Mouse (Mus musculus): Measurements from ENCODE around the gene Tada2b.

Tada2b gene

GRCm38 (mm10) chr5:36484171-36484990 lies at the start of gene Tada2b, which contains the start of gene Ccdc96:
Gene Tada2b, minus strand, starts transcription at chr5:36484285.
Gene Ccdc96, plus strand, starts transcription at chr5:36484588.
- DNase-seq: peak; percentile 97

DNA sequence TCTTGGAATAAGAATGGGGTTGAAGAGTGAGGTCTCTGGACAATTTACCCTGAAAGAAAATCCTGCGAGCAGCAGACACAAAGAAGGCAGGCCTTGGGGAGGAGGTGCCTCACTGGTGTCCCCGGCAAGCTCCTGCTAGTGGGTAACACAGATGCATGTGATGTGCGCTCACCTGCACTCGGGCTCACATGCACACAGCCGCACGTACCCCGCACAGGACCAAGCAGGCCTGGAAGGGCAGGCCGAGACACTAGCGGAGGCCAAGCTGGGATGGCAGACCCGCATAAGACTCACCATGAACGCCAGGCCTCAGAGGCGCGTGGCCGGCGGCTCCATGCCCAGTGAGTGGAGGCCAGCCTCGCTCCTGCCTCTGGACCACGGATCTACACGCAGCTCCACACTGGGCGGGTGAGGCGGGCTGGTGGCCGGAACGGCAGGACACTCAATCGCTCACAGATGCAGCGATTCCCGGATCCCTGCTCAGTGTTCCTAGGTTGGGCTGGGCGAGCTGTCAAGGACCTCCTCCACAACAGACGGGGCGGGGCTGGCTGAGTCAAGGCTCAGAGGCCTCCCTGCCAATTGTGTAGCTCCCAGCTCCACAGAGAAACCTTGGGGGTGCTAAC lies 46.2 kb upstream of the Tada2b start:
- peak; percentile 92 for DNase-seq

DNA sequence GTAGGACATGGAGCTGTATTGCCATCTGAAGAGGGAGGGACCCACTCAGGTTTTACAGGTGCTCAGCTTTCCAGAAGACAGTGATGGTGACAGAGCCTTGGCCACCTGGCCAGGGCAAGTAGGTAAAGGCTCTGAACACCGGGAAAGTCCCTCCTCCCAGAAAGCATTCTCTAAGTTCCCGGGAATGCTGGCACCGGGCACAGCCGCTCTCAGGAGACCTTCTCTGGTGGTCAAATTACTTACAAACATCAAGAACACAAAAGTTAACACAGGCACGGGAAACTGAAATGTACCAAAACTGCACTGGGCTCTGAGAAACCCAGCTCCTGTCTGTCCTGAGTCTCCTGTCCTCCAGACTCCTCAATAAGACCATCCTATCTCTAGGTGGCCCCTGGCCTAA lies 45.6 kb upstream of the Tada2b start:
- no peak for DNase-seq

DNA sequence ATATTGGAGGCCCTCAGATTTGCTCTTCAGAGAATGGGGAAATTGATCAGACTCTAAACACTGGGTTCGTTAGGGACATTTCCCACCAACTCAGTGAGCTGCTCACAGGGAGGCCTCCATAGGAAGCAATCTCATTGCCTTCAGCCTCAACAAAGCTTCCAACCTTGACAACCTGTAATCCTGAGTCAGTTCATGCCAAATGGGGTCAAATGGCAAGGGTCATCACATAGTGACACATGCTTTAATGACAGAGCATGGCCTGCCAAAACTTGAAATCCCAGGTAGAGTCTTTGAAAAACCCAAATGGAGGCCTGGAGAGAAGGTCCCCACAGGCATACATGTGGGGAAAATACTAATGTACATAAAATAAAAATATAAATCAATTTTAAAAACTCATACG lies 42.8 kb upstream of the Tada2b start:
- DNase-seq: no peak

GRCm38 (mm10) chr5:36526274-36526673 lies 42.2 kb upstream of the Tada2b start:
- no peak for DNase-seq

GRCm38 (mm10) chr5:36525216-36525615 lies 41.1 kb upstream of the Tada2b start:
- DNase-seq: no peak

- DNase-seq: no peak
These were observed 39.2 kb upstream of the Tada2b start for GRCm38 (mm10) chr5:36523219-36523703.

DNA sequence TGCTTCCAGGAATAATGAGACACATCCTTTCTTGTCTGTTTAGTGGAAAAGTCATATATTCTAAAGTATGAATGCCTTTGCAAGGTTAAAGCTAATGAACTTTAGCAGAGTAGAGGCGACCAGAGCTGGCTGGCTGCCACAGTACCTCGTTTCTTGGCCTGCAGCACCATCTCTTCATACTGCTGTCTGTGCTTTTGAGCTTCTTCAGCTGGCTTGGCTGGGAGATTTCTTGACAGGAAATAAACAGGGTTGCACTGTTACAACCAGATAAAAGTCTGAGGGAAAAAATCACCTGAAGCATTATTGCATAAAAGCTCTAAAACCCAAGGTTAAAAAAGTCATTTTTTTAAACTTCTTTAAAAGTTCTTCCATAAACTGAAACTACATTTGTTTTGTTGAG lies 38.7 kb upstream of the Tada2b start:
- no peak for DNase-seq

- DNase-seq: no peak
These were observed 35.7 kb upstream of the Tada2b start for GRCm38 (mm10) chr5:36519751-36520150.

DNA sequence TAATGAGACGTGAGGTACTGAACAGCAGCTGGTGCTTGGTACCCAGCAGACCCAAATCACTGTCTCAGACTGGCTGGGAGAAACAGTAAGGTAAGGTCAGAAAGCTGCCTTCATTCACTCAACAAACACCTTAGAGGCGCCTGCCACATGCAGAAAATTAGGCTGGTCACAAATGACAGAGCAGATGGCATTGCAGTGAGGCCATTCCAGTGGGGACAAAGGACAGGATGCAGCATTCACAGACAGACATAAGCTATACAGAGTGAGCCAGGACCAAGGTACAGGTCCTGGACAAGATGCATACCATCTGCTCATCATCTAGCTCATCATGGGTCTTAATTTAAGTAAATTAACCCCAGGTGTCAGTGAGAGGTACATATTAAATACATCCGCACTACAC lies 33.5 kb upstream of the Tada2b start:
- no peak for DNase-seq

GRCm38 (mm10) chr5:36515558-36515957 lies 31.5 kb upstream of the Tada2b start:
- DNase-seq: no peak

GRCm38 (mm10) chr5:36515126-36515525 lies 31.0 kb upstream of the Tada2b start:
- no peak for DNase-seq

DNA sequence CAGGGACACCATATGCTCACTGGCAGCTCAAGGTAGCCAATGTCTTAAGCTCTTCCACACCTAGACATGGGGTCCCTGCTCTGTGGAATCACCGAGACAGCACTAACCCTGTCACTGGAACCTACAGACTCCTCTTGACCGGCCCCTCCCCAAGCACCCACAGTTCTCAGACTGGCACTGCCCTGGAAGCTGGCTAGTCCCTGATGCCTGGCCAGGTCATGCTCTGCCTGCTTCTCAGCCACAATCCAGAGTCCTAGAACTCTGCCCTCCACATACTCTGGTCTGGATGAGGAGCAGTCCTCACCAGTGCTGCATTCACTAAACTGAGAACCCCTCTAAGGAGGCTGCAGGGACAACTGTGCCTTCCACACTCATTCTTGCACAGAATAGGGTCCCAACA lies 26.9 kb upstream of the Tada2b start:
- no peak for DNase-seq

DNA sequence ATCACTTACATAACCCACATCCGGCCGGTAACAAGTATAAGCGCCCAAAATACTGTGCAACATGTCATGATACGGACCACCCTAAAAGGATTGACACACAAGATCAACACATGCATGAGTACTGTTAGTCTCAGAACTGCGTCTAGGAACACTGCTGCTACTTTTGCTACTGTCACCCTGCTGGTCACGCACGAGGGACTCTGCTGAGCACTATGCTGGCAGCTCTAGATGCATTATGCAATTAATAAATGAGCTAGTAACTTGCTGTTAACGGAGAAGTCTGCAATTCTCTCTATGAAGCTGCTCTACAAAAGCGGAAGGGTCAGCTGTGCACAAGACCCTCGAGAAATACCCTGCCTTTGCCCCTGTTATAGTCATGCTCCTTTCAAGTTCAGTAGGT lies 24.3 kb upstream of the Tada2b start:
- no peak for DNase-seq

DNA sequence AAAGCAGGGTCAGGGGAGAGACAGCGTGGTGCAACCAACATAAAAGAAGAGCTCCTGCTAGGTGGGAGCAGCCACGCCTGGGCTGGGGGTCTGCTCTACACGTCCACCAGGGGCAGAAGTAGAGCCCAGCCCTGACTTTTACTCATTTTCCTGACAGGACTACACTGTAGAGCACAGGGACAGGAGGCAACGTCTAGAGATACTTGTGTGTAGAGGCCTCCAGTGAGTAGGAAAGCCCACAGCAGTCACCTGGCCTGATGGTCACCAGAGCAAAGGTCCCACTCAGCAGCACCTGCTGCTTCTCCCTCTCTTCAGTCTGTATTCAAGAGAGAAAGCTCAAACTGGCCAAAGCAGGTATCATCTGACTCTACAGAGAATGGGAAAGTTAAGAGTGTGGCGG lies 21.6 kb upstream of the Tada2b start:
- no peak for DNase-seq

DNA sequence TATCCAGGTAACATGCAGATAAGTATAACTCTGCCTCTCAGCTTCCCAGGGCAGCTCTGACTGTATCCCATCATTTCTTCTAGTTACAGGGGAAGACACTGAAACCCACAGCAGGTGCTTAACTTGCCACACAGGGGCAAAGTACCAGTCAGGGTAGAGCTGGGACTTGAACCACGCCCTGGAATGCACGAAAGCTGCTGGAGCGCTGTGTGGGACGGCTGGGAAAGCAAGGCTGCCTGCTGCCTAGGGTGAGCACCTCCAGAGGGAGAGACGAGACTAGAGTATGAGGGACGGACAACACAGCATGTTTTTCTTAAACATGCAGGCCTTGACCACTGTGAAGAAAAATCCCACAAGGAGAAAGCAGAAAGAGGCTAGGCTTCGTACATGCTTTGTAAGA lies 21.1 kb upstream of the Tada2b start:
- no peak for DNase-seq

DNA sequence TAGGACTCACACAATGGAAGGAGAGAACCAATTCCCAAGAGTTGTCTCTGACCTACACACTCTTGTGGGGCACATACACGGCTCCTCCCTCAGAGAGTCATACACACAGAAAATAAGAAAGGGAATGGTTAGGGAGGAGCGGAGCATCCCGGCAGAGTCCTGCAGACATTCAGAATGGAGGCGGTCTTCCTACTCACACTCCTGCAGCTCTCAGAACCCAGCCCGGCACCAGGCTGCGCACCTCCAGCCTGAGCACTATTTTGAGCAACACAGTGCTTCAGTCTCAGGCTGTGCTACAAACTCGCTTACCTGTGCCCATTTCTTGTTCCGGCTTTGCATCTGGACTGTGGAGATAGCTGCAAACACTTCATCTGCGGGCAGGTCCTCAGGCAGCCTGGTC lies 10.6 kb upstream of the Tada2b start:
- no peak for DNase-seq

DNA sequence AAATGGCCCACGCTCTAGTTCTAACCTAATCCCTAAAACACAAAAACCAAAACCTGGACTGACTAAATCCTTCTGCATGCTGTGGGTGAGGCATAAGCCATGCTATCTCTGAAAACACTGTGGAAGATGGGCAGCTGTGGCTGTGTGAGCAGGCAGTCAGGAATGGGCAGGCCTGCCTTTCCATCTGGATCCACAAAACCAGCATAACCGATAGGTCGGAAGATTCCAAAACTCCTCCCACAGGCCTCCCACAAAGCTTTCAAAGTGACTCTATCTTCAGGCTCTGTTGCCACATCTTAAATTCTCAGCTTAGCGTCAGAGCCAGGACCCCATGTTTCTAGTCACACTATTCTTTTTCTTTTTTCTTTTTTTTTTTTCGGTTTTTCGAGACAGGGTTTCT lies 9.8 kb upstream of the Tada2b start:
- no peak for DNase-seq

DNA sequence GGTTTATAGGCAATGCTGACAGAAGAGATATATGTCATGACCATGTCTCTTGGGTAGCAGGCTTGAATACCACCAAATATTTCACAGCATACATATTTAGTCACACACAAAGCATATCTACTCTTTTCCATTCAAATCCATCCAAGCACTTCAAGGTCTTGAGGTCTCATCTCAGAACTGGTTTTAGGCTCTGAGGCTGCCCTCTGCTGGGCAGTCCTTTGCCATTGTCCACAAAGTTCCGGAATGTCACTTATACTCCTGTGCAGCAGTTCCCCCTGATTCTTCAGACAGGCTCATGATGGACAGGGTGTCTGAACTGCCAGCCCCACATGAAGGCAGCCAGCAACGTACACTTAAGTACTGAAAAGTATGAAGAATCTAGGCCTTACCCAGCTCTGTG lies 5.1 kb upstream of the Tada2b start:
- DNase-seq: no peak

- DNase-seq: no peak
These were observed 1.2 kb upstream of the Tada2b start for GRCm38 (mm10) chr5:36485306-36485705.

DNA sequence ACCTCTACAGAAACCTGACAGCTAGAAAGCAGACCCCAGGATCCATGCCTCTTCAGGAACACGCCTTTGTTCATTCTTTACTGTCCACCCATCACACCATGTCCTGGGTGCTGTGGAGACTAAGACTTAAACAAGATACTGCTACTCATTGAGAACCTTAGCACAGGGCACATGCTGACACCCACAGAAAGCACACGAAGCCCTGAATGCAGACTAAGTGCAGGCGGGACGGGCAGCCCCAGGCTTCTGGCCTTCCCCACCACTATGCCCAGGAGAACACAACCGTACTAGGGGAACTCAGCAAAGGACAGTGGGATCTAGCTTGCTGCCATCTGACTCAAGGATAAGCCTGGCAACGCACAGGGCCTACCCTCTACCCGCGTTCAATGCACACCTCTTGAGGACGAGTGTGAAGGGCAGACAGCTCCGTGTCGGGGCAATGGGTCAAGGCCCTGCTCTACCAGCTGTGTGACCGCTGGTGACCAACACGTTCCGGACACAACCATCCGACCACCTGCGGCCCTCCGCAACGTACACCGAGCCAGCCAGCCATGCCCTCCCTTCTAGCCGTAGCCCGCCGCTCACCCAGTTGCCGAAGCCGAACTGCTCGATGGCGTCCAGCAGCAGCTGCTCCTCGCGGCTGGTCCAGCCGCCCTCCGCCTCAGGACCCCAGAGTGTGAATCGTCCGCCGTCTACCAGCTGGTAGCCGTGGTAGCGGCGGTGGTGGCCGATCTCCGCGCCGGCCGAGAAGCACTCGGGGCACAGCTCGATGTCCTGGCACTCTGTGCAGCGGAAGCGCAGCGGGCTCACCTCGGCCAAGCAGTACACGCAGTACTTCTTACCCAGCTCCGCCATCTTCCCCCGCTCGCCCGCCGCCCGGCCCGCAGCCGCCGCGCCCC lies 633 bp downstream of the Tada2b start:
- peak; percentile 47 for DNase-seq

DNA sequence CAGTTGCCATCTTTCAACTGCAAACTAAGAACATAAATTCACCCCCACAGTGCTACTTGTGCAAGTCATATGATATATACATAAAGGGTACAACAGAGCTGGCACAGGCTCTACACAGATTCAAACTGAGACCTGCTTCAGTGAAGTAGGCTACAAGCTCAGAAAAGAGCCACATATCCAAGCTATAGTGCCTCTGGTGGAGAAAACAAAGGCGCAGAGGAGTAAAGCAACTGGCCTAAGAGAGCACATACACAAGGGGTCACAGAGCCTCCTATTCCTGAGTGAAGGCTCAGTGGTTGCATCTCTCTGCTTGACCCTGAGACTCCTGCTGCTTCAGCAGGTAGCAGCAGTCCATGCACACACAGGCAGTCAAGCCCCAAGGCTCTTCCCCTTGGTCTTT lies 3.0 kb downstream of the Tada2b start:
- no peak for DNase-seq

DNA sequence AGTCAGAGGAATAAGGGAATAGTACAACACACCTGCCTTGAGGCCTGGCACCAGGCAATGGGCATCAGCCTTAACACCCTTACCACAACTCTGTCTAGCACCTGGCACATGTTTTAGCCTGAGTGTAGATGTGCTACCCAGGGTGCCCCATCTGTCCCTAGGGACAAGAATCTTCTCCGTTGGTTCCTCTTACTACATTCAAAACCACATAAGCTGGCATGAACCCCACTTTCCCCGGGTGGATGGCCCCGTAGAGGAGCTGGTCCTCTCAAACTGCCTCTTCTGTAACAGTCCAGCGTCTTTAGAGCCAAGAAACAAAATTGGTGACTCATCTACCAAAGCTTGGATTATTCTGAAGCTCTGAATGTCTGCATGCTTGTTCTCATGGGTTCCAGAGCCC lies 3.7 kb downstream of the Tada2b start:
- DNase-seq: no peak
